Mouse (Mus musculus) myocyte (in vitro differentiated cells): ENCODE results near the gene Kif7. TPM values are rescaled to one million over a fixed set of nuclear protein-coding genes. Genes with fewer than 3 reads are reported as not detected.

Experiments used
- H3K27me3 ChIP-seq: one replicate; pipeline ENCODE4 v1.6.1; 2011; ENCODE audit not compliant: control insufficient read depth, insufficient read depth, insufficient read length
- H3K36me3 ChIP-seq: one replicate; pipeline ENCODE4 v1.6.1; 2011; ENCODE audit not compliant: control insufficient read depth, insufficient read depth
- H3K4me2 ChIP-seq: one replicate; pipeline ENCODE4 v1.6.1; 2011; ENCODE audit warnings: low read depth, control low read depth
- H3K4me3 ChIP-seq: one replicate; pipeline ENCODE4 v1.5.1; 2011; ENCODE audit warnings: mild to moderate bottlenecking, control low read depth, moderate library complexity
- H3K79me2 ChIP-seq: one replicate; pipeline ENCODE4 v1.6.1; 2011; ENCODE audit not compliant: control insufficient read depth, insufficient read depth
- H3ac ChIP-seq: one replicate; pipeline ENCODE4 v1.6.1; 2011; ENCODE audit not compliant: control insufficient read depth, insufficient read length
- CEBPB ChIP-seq: IDR thresholded peaks from 2 replicates; pipeline ENCODE4 v1.6.1; 2011; ENCODE audit warnings: mild to moderate bottlenecking, moderate library complexity; ENCODE audit not compliant: poor library complexity, insufficient read depth, severe bottlenecking
- E2F4 ChIP-seq: IDR thresholded peaks from one replicate; pipeline ENCODE4 v1.6.1; 2011; ENCODE audit warnings: mild to moderate bottlenecking, control low read depth, moderate library complexity; ENCODE audit not compliant: insufficient read depth
- MAX ChIP-seq: IDR thresholded peaks from one replicate; pipeline ENCODE4 v1.6.1; 2011; ENCODE audit warnings: low read depth, mild to moderate bottlenecking, control low read depth
- MYOD1 ChIP-seq, 3 experiments: IDR thresholded peaks; one replicate each; pipeline ENCODE4 v1.6.1; 2011; ENCODE audit warnings: control low read depth in 2 of 3, low read depth in 2 of 3, mild to moderate bottlenecking in 2 of 3, moderate library complexity in 1 of 3; ENCODE audit not compliant: insufficient read length in 2 of 3, control insufficient read depth in 1 of 3
- MYOG ChIP-seq, 3 experiments: IDR thresholded peaks; one replicate each; pipeline ENCODE4 v1.6.1; 2011; ENCODE audit warnings: control low read depth in 2 of 3, low read depth in 2 of 3, mild to moderate bottlenecking in 2 of 3; ENCODE audit not compliant: insufficient read length in 2 of 3, control insufficient read depth in 1 of 3, insufficient read depth in 1 of 3
- POLR2A ChIP-seq: IDR thresholded peaks from one replicate; pipeline ENCODE4 v1.6.1; 2011; ENCODE audit warnings: low read depth, mild to moderate bottlenecking, control low read depth, moderate library complexity; ENCODE audit not compliant: insufficient read length
- POLR2AphosphoS2 ChIP-seq: IDR thresholded peaks from one replicate; pipeline ENCODE4 v1.6.1; 2011; ENCODE audit warnings: low read depth, control low read depth; ENCODE audit not compliant: insufficient read length
- REST ChIP-seq: IDR thresholded peaks from one replicate; pipeline ENCODE4 v1.6.1; 2011; ENCODE audit warnings: mild to moderate bottlenecking, control low read depth, moderate library complexity; ENCODE audit not compliant: insufficient read depth, insufficient read length
- SRF ChIP-seq: IDR thresholded peaks from one replicate; pipeline ENCODE4 v1.6.1; 2011; ENCODE audit warnings: low read depth; ENCODE audit not compliant: control insufficient read depth, insufficient read length
- TCF12 ChIP-seq: IDR thresholded peaks from one replicate; pipeline ENCODE4 v1.6.1; 2011; ENCODE audit warnings: mild to moderate bottlenecking, control low read depth; ENCODE audit not compliant: poor library complexity, insufficient read depth, severe bottlenecking
- TCF3 ChIP-seq: IDR thresholded peaks from one replicate; pipeline ENCODE4 v1.6.1; 2011; ENCODE audit warnings: low read depth, control low read depth; ENCODE audit not compliant: insufficient read length
- USF1 ChIP-seq: IDR thresholded peaks from one replicate; pipeline ENCODE4 v1.6.1; 2011; ENCODE audit warnings: low read depth, mild to moderate bottlenecking, control low read depth, moderate library complexity
- polyA plus RNA-seq: library from polyadenylated mRNA; unstranded; fragments of >200 nt; fragmentation: generic; extraction: Trizol; gene quantifications from one replicate; pipeline ENCODE4 v1.2.1, GENCODE M21; 2012; ENCODE audit warnings: missing spikeins

Gene Kif7
- polyA plus RNA-seq, 1 experiment: 3.3 TPM

GRCm38 (mm10) chr7:79742659-79743536, 27.4 kb upstream of the Kif7 start, which contains the start of the genes Pex11a and Wdr93:
TSS of gene Pex11a (minus strand) at chr7:79743131.
TSS of gene Wdr93 (plus strand) at chr7:79743163.
- Histone ChIP-seq H3K36me3 (no peaks in the 10 kb centered on the region), H3K4me3 (peak within 1 kb of the TSS; percentile 41), H3K4me2 (peak within 1 kb of the TSS; percentile 85), H3K79me2 (no peaks in the 10 kb centered on the region), H3K27me3 (no peaks in the 10 kb centered on the region), H3ac (peak within 1 kb of the TSS; percentile 78)
- TF ChIP-seq SRF (peak; percentile 83), POLR2A (peak; percentile 71), MYOD1 (IDR thresholded peaks at IDR 0.05; ENCODE audit: control insufficient read depth in 1 of 3, insufficient read length in 2 of 3, low read depth in 2 of 3) (peak in 1 of 3 experiments; percentile 18), TCF3 (no peak)

- H3K36me3 ChIP-seq: no peaks in the 10 kb centered on the region
- H3K27me3 ChIP-seq: no peaks in the 10 kb centered on the region
- TF ChIP-seq SRF: no peak
- no peak for TF ChIP-seq REST
- no peak for TF ChIP-seq MAX
- no peak for TF ChIP-seq E2F4
- no peak for TF ChIP-seq MYOG (IDR thresholded peaks at IDR 0.05; ENCODE audit: control insufficient read depth in 1 of 3, insufficient read depth in 1 of 3, insufficient read length in 2 of 3, low read depth in 2 of 3)
- no peak for TF ChIP-seq POLR2A
- no peak for TF ChIP-seq CEBPB
- no peak for TF ChIP-seq POLR2AphosphoS2
- TF ChIP-seq MYOD1 (IDR thresholded peaks at IDR 0.05; ENCODE audit: control insufficient read depth in 1 of 3, insufficient read length in 2 of 3, low read depth in 2 of 3): no peak
- TF ChIP-seq TCF12: no peak
- TF ChIP-seq USF1: no peak
- TF ChIP-seq TCF3: no peak
- H3K4me2 ChIP-seq: peak overlapping the region; percentile 85
- peak overlapping the region; percentile 78 for H3ac ChIP-seq
- peak overlapping the region; percentile 41 for H3K4me3 ChIP-seq
- no peaks in the 10 kb centered on the region for H3K79me2 ChIP-seq
Observed at GRCm38 (mm10) chr7:79742277-79742658, 26.7 kb upstream of the Kif7 start.

- Histone ChIP-seq H3K79me2 (no peaks in the 10 kb centered on the region), H3ac (no peak overlapping the region), H3K27me3 (no peaks in the 10 kb centered on the region), H3K4me2 (no peak overlapping the region), H3K4me3 (no peak overlapping the region), H3K36me3 (no peaks in the 10 kb centered on the region)
- no peak for TF ChIP-seq USF1
- TF ChIP-seq E2F4: no peak
- no peak for TF ChIP-seq CEBPB
- no peak for TF ChIP-seq MAX
- no peak for TF ChIP-seq TCF3
- TF ChIP-seq POLR2A: no peak
- no peak for TF ChIP-seq TCF12
- no peak for TF ChIP-seq REST
- TF ChIP-seq SRF: no peak
- no peak for TF ChIP-seq MYOD1 (IDR thresholded peaks at IDR 0.05; ENCODE audit: control insufficient read depth in 1 of 3, insufficient read length in 2 of 3, low read depth in 2 of 3)
Observed at GRCm38 (mm10) chr7:79740279-79740678, 24.8 kb upstream of the Kif7 start.

- Histone ChIP-seq H3K4me3 (no peak overlapping the region), H3K4me2 (no peak overlapping the region), H3K27me3 (no peaks in the 10 kb centered on the region), H3K79me2 (no peaks in the 10 kb centered on the region), H3K36me3 (no peaks in the 10 kb centered on the region), H3ac (no peak overlapping the region)
- no peak for TF ChIP-seq E2F4
- TF ChIP-seq USF1: no peak
- TF ChIP-seq MYOG (IDR thresholded peaks at IDR 0.05; ENCODE audit: control insufficient read depth in 1 of 3, insufficient read depth in 1 of 3, insufficient read length in 2 of 3, low read depth in 2 of 3): no peak
- TF ChIP-seq POLR2A: no peak
- no peak for TF ChIP-seq CEBPB
- TF ChIP-seq POLR2AphosphoS2: no peak
- no peak for TF ChIP-seq TCF3
- no peak for TF ChIP-seq SRF
- no peak for TF ChIP-seq MAX
- TF ChIP-seq REST: no peak
- TF ChIP-seq MYOD1 (IDR thresholded peaks at IDR 0.05; ENCODE audit: control insufficient read depth in 1 of 3, insufficient read length in 2 of 3, low read depth in 2 of 3): no peak
- no peak for TF ChIP-seq TCF12
Observed at GRCm38 (mm10) chr7:79738913-79739312, 23.4 kb upstream of the Kif7 start.

DNA sequence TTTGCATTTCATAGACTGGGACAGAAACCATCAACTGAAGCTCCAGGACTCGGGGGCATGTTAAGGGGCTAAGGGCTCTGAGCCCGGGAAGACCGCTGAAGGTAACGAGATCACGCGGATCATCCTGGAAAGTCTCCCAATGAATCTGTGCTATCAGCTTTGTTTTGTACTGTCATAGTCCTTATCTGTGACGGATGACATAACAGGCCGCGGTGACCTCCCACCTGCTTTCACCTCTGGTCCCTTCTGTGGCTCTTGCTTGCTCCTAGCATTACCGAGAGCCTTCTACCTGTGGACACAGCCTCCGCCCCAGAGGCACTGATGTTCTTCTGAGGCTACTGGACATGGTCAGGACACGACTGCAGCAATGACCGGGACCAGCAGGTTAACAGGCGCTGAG, 21.0 kb upstream of the Kif7 start:
- H3K36me3 ChIP-seq: no peaks in the 10 kb centered on the region
- H3ac ChIP-seq: no peak overlapping the region
- H3K4me2 ChIP-seq: no peak overlapping the region
- H3K4me3 ChIP-seq: no peak overlapping the region
- H3K79me2 ChIP-seq: no peaks in the 10 kb centered on the region
- TF ChIP-seq MYOD1 (IDR thresholded peaks at IDR 0.05; ENCODE audit: control insufficient read depth in 1 of 3, insufficient read length in 2 of 3, low read depth in 2 of 3): no peak
- TF ChIP-seq USF1: no peak
- no peak for TF ChIP-seq REST
- no peak for TF ChIP-seq MYOG (IDR thresholded peaks at IDR 0.05; ENCODE audit: control insufficient read depth in 1 of 3, insufficient read depth in 1 of 3, insufficient read length in 2 of 3, low read depth in 2 of 3)
- TF ChIP-seq E2F4: no peak
- peaks cover 4% of the 10 kb centered on the region for H3K27me3 ChIP-seq
